ENCODE assay signal across 8 mouse cellular contexts in genomic region chr12:76187849-76188248, GRCm38 (mm10). TPM values are rescaled to one million over a fixed set of nuclear protein-coding genes. Genes with fewer than 3 reads are reported as not detected.
DNase-seq lines count a peak whose midpoint lies in the region; ATAC-seq lines count a peak whose summit lies in the region.

No protein-coding gene starts in this region.

- no peak overlapping the region for H3K4me2 ChIP-seq in forebrain, embryonic 16.5 days (ENCODE audit: low read length)

- peak; percentile 10 for DNase-seq in gastrocnemius, postnatal 14 days
- no peak for DNase-seq in gastrocnemius, postnatal 4 days (ENCODE audit: low spot score in 2 of 2)
- peak; percentile 56 for DNase-seq in ovary, postnatal 36 days (ENCODE audit: low spot score)
- no peak for DNase-seq in ovary, postnatal 14 days (ENCODE audit: low spot score)
- peak; percentile 34 to 70 for DNase-seq in cerebellum, postnatal 25 days
- DNase-seq in kidney, postnatal 36 days, result peak; percentile 39 to 66
- DNase-seq in right cerebral cortex, adult 2 months (ENCODE audit: low spot score in 2 of 2), result peak; percentile 51 to 66

- no peak overlapping the region for H3K4me3 ChIP-seq in forebrain, embryonic 16.5 days (replicated peaks; ENCODE audit: low read length)

- no peak for ATAC-seq in forebrain, embryonic 16.5 days

- H3K4me1 ChIP-seq in forebrain, embryonic 16.5 days (replicated peaks; ENCODE audit: control insufficient read depth, insufficient read depth, low read length), result no peaks in the 10 kb centered on the region

- no peaks in the 10 kb centered on the region for H3K36me3 ChIP-seq in forebrain, embryonic 16.5 days (ENCODE audit: control insufficient read depth, insufficient read depth)

- intact Hi-C loops in gastrocnemius, postnatal 14 days (cut with DNase I; ENCODE audit: low total_unique reads), result no loop called here

- H3K27me3 ChIP-seq in forebrain, embryonic 16.5 days (replicated peaks; ENCODE audit: control insufficient read depth, insufficient read depth, low read length), result no peaks in the 10 kb centered on the region

- H3K9me3 ChIP-seq in forebrain, embryonic 16.5 days (ENCODE audit: control insufficient read depth, low read length), result no peaks in the 10 kb centered on the region

- no peak overlapping the region for H3K9ac ChIP-seq in forebrain, embryonic 16.5 days (replicated peaks; ENCODE audit: low read depth, low read length)

- no peak overlapping the region for H3K27ac ChIP-seq in forebrain, embryonic 16.5 days (ENCODE audit: low read length)

- WGBS in forebrain, embryonic 16.5 days, result 37% methylated on average over 8 of the region's 8 CpGs

RNA-seq across cellular contexts. Expression of gene Esr2, which starts 10.8 kb away (rescaled TPM):
- total RNA-seq in gastrocnemius, postnatal 14 days (2021), result not detected
- total RNA-seq in gastrocnemius, postnatal 4 days (2021), result under 1 TPM; 0.10 to 0.34 TPM
- 0.12 and 0.28 TPM in 2 replicates for polyA plus RNA-seq in forebrain, embryonic 16.5 days (2015; fragmentation: Nextera tagmentation; extraction: Ambion mirVana)

RNA-seq across cellular contexts. Expression of gene Tex21, which starts 58.7 kb away (rescaled TPM):
- total RNA-seq in gastrocnemius, postnatal 14 days (2021), result not detected
- not detected for total RNA-seq in gastrocnemius, postnatal 4 days (2021)
- not detected in 2 replicates for polyA plus RNA-seq in forebrain, embryonic 16.5 days (2015; fragmentation: Nextera tagmentation; extraction: Ambion mirVana)

Comparison
In these comparisons a context has a peak if more than half of its experiments do, and no peak if none do; other contexts are left out.
1. DNase-seq: peak in gastrocnemius, postnatal 14 days (single experiment), ovary, postnatal 36 days (single experiment), cerebellum, postnatal 25 days (2 of 2), kidney, postnatal 36 days (2 of 2) and right cerebral cortex, adult 2 months (2 of 2); none in gastrocnemius, postnatal 4 days (0 of 2) and ovary, postnatal 14 days (single experiment).